Mouse (Mus musculus): ENCODE measurements around the gene Nfib. TPM values are rescaled to one million over a fixed set of nuclear protein-coding genes. Genes with fewer than 3 reads are reported as not detected.
A peak's percentile ranks its signal among the peaks of the same experiment; 100 is the strongest.

Nfib gene
- polyA plus RNA-seq, 1 experiment from 2014 or later, result 58.4 TPM

GRCm38 (mm10) chr4:82715833-82716232 lies 10.3 kb upstream of the Nfib start:
- H3K27me3 ChIP-seq (ENCODE audit: control insufficient read depth, insufficient read depth, low read length), result no peaks in the 10 kb centered on the region
- no peak overlapping the region for H3K9ac ChIP-seq (ENCODE audit: low read length)
- DNase-seq (ENCODE audit: low spot score), result no peak
- H3K4me1 ChIP-seq (replicated peaks; ENCODE audit: control insufficient read depth, insufficient read depth, low read length), result no peaks in the 10 kb centered on the region
- 82% methylated on average over 2 of the region's 2 CpGs for WGBS
- no peak for ATAC-seq (replicated peaks; ENCODE audit: low FRiP score)
- no peak overlapping the region for H3K4me3 ChIP-seq (ENCODE audit: low read depth, low read length)
- no peaks in the 10 kb centered on the region for H3K36me3 ChIP-seq (ENCODE audit: control insufficient read depth, insufficient read depth, low read length)
- no peak overlapping the region for H3K4me2 ChIP-seq (ENCODE audit: low read depth, low read length, severe bottlenecking)
- no peak overlapping the region for H3K27ac ChIP-seq (ENCODE audit: low read depth, low read length)
- no peaks in the 10 kb centered on the region; the same call in 1 of the 2 replicates for H3K9me3 ChIP-seq (ENCODE audit: control insufficient read depth, low read length)

- H3K9ac ChIP-seq (ENCODE audit: low read length), result no peak overlapping the region
- no peak for ATAC-seq (replicated peaks; ENCODE audit: low FRiP score)
- WGBS, result 87% methylated on average over 7 of the region's 7 CpGs
These were observed 6.2 kb upstream of the Nfib start for GRCm38 (mm10) chr4:82711611-82712295.

DNA sequence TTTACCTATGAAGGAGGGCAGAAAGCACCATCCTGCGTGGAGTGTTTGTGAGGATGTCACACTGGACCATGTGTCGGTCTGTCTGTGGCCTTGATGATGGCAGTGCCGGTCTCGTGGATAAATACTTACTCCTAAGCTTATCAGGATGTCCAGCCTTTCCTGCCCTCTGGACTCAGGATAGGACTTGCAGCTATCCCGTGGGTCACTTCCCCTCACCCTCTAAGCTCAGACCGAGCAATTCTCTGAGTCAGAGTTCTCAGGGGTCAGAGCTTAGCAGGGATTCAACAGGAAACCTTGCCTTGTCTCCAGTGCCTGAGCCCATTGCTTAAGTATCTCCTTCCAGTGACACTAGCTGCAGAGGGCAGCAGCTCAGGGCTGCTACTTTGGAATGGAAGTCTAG lies 4.1 kb upstream of the Nfib start:
- H3K9ac ChIP-seq (ENCODE audit: low read length), result no peak overlapping the region
- DNase-seq (ENCODE audit: low spot score) (no peak), ATAC-seq (replicated peaks; ENCODE audit: low FRiP score) (no peak)
- peaks cover 9% of the 10 kb centered on the region; the same call in 1 of the 2 replicates for H3K4me1 ChIP-seq (replicated peaks; ENCODE audit: control insufficient read depth, insufficient read depth, low read length)
- H3K4me3 ChIP-seq (ENCODE audit: low read depth, low read length), result no peak overlapping the region
- no peak overlapping the region for H3K4me2 ChIP-seq (ENCODE audit: low read depth, low read length, severe bottlenecking)
- H3K27me3 ChIP-seq (ENCODE audit: control insufficient read depth, insufficient read depth, low read length), result no peaks in the 10 kb centered on the region; the same call in 1 of the 2 replicates
- no peaks in the 10 kb centered on the region for H3K36me3 ChIP-seq (ENCODE audit: control insufficient read depth, insufficient read depth, low read length)
- no peak overlapping the region for H3K27ac ChIP-seq (ENCODE audit: low read depth, low read length)
- 71% methylated on average over 6 of the region's 6 CpGs for WGBS
- H3K9me3 ChIP-seq (ENCODE audit: control insufficient read depth, low read length), result no peaks in the 10 kb centered on the region

More at GRCm38 (mm10) chr4:82711611-82712295, 6.2 kb upstream of the Nfib start:
- H3K4me1 ChIP-seq (replicated peaks; ENCODE audit: control insufficient read depth, insufficient read depth, low read length), result peaks cover under 1% of the 10 kb centered on the region; the same call in 1 of the 2 replicates
- H3K4me2 ChIP-seq (ENCODE audit: low read depth, low read length, severe bottlenecking), result no peak overlapping the region
- no peak overlapping the region for H3K27ac ChIP-seq (ENCODE audit: low read depth, low read length)
- no peaks in the 10 kb centered on the region for H3K27me3 ChIP-seq (ENCODE audit: control insufficient read depth, insufficient read depth, low read length)
- H3K36me3 ChIP-seq (ENCODE audit: control insufficient read depth, insufficient read depth, low read length), result no peaks in the 10 kb centered on the region
- DNase-seq (ENCODE audit: low spot score), result no peak
- H3K4me3 ChIP-seq (ENCODE audit: low read depth, low read length), result no peak overlapping the region
- no peaks in the 10 kb centered on the region for H3K9me3 ChIP-seq (ENCODE audit: control insufficient read depth, low read length)

DNA sequence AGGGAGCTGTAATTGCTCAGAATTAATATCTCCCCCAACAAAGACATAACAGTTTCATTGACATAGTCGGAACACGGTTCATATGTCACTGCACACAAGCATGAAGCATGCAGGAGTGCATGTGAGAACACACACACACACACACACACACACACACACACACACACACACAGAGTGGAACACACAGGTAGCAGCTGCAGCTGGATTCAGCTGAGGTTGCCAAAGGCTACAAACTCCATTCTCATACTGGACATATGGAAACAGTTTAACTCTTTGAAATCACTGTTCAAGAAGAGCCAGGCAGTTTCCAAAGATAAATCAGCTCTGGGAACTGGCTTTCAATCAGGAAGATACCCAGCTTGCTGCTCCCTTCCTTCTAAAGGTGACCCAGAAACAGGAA lies 462 bp upstream of the Nfib start:
- Histone ChIP-seq H3K9ac (ENCODE audit: low read length) (peak overlapping the region; percentile 14; the same call in 1 of the 2 replicates), H3K4me1 (replicated peaks; ENCODE audit: control insufficient read depth, insufficient read depth, low read length) (peaks cover 18% of the 10 kb centered on the region), H3K4me2 (ENCODE audit: low read depth, low read length, severe bottlenecking) (no peak overlapping the region), H3K27ac (ENCODE audit: low read depth, low read length) (peak overlapping the region; percentile 58), H3K27me3 (ENCODE audit: control insufficient read depth, insufficient read depth, low read length) (no peaks in the 10 kb centered on the region; the same call in 1 of the 2 replicates), H3K4me3 (ENCODE audit: low read depth, low read length) (no peak overlapping the region), H3K9me3 (ENCODE audit: control insufficient read depth, low read length) (no peaks in the 10 kb centered on the region), H3K36me3 (ENCODE audit: control insufficient read depth, insufficient read depth, low read length) (no peaks in the 10 kb centered on the region)
- DNase-seq (ENCODE audit: low spot score) (no peak), ATAC-seq (replicated peaks; ENCODE audit: low FRiP score) (no peak)
- 78% methylated on average over 2 of the region's 2 CpGs for WGBS

DNA sequence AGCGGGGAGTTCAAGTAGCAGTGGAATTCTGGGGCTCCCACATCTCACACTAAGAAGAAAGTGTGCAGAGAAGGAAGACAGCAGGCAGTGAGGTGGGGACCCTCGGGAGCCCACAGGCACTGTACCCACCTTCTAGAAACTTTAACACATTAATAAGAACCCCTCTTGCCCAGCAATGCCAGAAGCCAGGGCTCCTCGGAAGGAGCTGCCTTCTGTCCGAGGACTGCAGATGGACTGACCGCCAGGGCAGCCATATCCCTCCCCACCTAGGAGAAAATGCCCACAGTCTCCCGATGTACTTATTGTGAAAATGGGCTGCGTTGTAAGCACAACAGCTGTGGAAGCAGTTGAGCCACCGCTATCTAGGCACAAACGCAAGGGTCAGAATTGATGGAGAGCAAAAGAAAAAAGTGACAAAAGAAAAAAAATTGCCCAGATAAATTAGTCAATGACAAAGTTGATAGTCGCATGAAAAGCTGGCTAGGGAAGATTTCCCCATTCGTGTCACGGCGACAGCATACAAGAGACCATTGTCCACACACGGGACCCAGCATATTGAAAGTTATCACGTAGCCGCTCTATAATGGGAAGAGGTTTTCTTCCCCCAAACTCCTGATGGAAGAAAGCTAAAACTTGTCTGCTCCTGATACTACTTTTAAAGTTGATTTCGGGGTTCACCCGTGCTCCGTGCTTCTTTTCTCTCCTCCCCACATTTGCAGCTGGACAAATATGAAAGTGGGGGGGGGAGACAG lies 1.3 kb downstream of the Nfib start:
- 48% methylated on average over 19 of the region's 19 CpGs for WGBS
- no peaks in the 10 kb centered on the region for H3K9me3 ChIP-seq (ENCODE audit: control insufficient read depth, low read length)
- H3K4me3 ChIP-seq (ENCODE audit: low read depth, low read length), result no peak overlapping the region
- H3K27me3 ChIP-seq (ENCODE audit: control insufficient read depth, insufficient read depth, low read length), result no peaks in the 10 kb centered on the region; the same call in 1 of the 2 replicates
- H3K4me2 ChIP-seq (ENCODE audit: low read depth, low read length, severe bottlenecking), result peak overlapping the region; percentile 41
- H3K36me3 ChIP-seq (ENCODE audit: control insufficient read depth, insufficient read depth, low read length), result no peaks in the 10 kb centered on the region
- H3K27ac ChIP-seq (ENCODE audit: low read depth, low read length), result peak overlapping the region; percentile 58
- peak; percentile 57 for ATAC-seq (replicated peaks; ENCODE audit: low FRiP score)
- peaks cover 18% of the 10 kb centered on the region for H3K4me1 ChIP-seq (replicated peaks; ENCODE audit: control insufficient read depth, insufficient read depth, low read length)
- DNase-seq (ENCODE audit: low spot score), result peak; percentile 56
- H3K9ac ChIP-seq (ENCODE audit: low read length), result peak overlapping the region; percentile 42

DNA sequence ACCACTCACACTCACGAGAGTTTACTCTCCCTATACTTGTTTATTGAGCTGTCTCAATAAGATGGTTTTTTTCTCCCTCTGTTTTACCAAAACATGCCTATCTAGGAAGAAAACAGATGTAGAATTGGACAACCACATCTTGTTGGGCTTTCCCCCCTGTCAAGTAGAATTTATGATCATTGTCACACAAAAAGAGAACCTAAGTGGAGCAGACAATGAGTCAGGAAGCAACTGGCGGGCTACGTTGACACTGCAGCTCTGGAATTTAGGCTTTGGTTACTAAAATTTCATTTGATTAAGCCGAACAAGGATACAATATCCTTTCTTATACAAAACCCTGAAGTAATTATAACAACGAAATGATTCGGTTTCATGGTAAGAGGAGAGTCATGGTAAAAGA lies 2.7 kb downstream of the Nfib start:
- H3K4me2 ChIP-seq (ENCODE audit: low read depth, low read length, severe bottlenecking), result no peak overlapping the region
- no peak overlapping the region for H3K9ac ChIP-seq (ENCODE audit: low read length)
- H3K4me3 ChIP-seq (ENCODE audit: low read depth, low read length), result no peak overlapping the region
- H3K9me3 ChIP-seq (ENCODE audit: control insufficient read depth, low read length), result no peaks in the 10 kb centered on the region
- no peaks in the 10 kb centered on the region; the same call in 1 of the 2 replicates for H3K27me3 ChIP-seq (ENCODE audit: control insufficient read depth, insufficient read depth, low read length)
- peaks cover 18% of the 10 kb centered on the region for H3K4me1 ChIP-seq (replicated peaks; ENCODE audit: control insufficient read depth, insufficient read depth, low read length)
- H3K36me3 ChIP-seq (ENCODE audit: control insufficient read depth, insufficient read depth, low read length), result no peaks in the 10 kb centered on the region
- whole genome bisulfite sequencing, result 72% methylated on average over 6 of the region's 6 CpGs
- ATAC-seq (replicated peaks; ENCODE audit: low FRiP score), result no peak
- no peak for DNase-seq (ENCODE audit: low spot score)
- H3K27ac ChIP-seq (ENCODE audit: low read depth, low read length), result no peak overlapping the region

- Histone ChIP-seq H3K27ac (ENCODE audit: low read depth, low read length) (no peak overlapping the region), H3K4me2 (ENCODE audit: low read depth, low read length, severe bottlenecking) (no peak overlapping the region), H3K4me3 (ENCODE audit: low read depth, low read length) (no peak overlapping the region), H3K9me3 (ENCODE audit: control insufficient read depth, low read length) (no peaks in the 10 kb centered on the region), H3K36me3 (ENCODE audit: control insufficient read depth, insufficient read depth, low read length) (no peaks in the 10 kb centered on the region), H3K27me3 (ENCODE audit: control insufficient read depth, insufficient read depth, low read length) (no peaks in the 10 kb centered on the region), H3K9ac (ENCODE audit: low read length) (no peak overlapping the region), H3K4me1 (replicated peaks; ENCODE audit: control insufficient read depth, insufficient read depth, low read length) (peaks cover 9% of the 10 kb centered on the region)
- no peak for DNase-seq (ENCODE audit: low spot score)
- ATAC-seq (replicated peaks; ENCODE audit: low FRiP score), result no peak
- 88% methylated on average over 11 of the region's 11 CpGs for WGBS
These were observed 6.0 kb downstream of the Nfib start for GRCm38 (mm10) chr4:82699504-82699903.

GRCm38 (mm10) chr4:82698616-82699015 lies 6.9 kb downstream of the Nfib start:
- H3K4me2 ChIP-seq (ENCODE audit: low read depth, low read length, severe bottlenecking), result no peak overlapping the region
- H3K9me3 ChIP-seq (ENCODE audit: control insufficient read depth, low read length), result no peaks in the 10 kb centered on the region
- H3K4me3 ChIP-seq (ENCODE audit: low read depth, low read length), result no peak overlapping the region
- H3K4me1 ChIP-seq (replicated peaks; ENCODE audit: control insufficient read depth, insufficient read depth, low read length), result peaks cover 2% of the 10 kb centered on the region; the same call in 1 of the 2 replicates
- no peak overlapping the region for H3K9ac ChIP-seq (ENCODE audit: low read length)
- H3K36me3 ChIP-seq (ENCODE audit: control insufficient read depth, insufficient read depth, low read length), result no peaks in the 10 kb centered on the region
- no peak for DNase-seq (ENCODE audit: low spot score)
- no peak overlapping the region for H3K27ac ChIP-seq (ENCODE audit: low read depth, low read length)
- ATAC-seq (replicated peaks; ENCODE audit: low FRiP score), result no peak
- WGBS, result 89% methylated on average over 12 of the region's 12 CpGs
- no peaks in the 10 kb centered on the region for H3K27me3 ChIP-seq (ENCODE audit: control insufficient read depth, insufficient read depth, low read length)
